Mouse (Mus musculus): ENCODE measurements around the gene Cyp2d10. TPM values are rescaled to one million over a fixed set of nuclear protein-coding genes. Genes with fewer than 3 reads are reported as not detected.

Cyp2d10 gene
- polyA plus RNA-seq, 2 experiments = not detected

GRCm38 (mm10) chr15:82382441-82382840 lies 24.6 kb downstream of the Cyp2d10 start:
- ATAC-seq (ENCODE audit: low FRiP score, low read depth) (no peak), DNase-seq (ENCODE audit: low spot score) (no peak)
- no peak for TF ChIP-seq POLR2A (IDR thresholded peaks at IDR 0.05; ENCODE audit: borderline replicate concordance, extremely low read depth, insufficient read depth, insufficient read length)
- H3K27me3 ChIP-seq (ENCODE audit: control insufficient read depth, insufficient read depth, low read length) = no peaks in the 10 kb centered on the region
- H3K4me1 ChIP-seq (ENCODE audit: control insufficient read depth, insufficient read depth, low read length) = peaks cover 3% of the 10 kb centered on the region; the same call in 1 of the 2 replicates
- H3K9me3 ChIP-seq (ENCODE audit: control insufficient read depth, low read length) = no peaks in the 10 kb centered on the region
- no peaks in the 10 kb centered on the region for H3K36me3 ChIP-seq (ENCODE audit: control insufficient read depth, insufficient read depth, low read length)
- H3K4me2 ChIP-seq (replicated peaks; ENCODE audit: low read depth, low read length, severe bottlenecking) = no peak overlapping the region
- H3K4me3 ChIP-seq (replicated peaks; ENCODE audit: low read length) = no peak overlapping the region
- 90% methylated on average over 2 of the region's 2 CpGs for WGBS
- no peak overlapping the region for H3K9ac ChIP-seq (ENCODE audit: low read depth, low read length, severe bottlenecking)
- H3K27ac ChIP-seq (replicated peaks; ENCODE audit: low read depth, low read length) = no peak overlapping the region

- Histone ChIP-seq H3K4me3 (replicated peaks; ENCODE audit: low read length) (peak overlapping the region; percentile 39), H3K4me1 (ENCODE audit: control insufficient read depth, insufficient read depth, low read length) (peaks cover 6% of the 10 kb centered on the region; the same call in 1 of the 2 replicates), H3K4me2 (replicated peaks; ENCODE audit: low read depth, low read length, severe bottlenecking) (peak overlapping the region; percentile 70), H3K36me3 (ENCODE audit: control insufficient read depth, insufficient read depth, low read length) (no peaks in the 10 kb centered on the region), H3K9ac (ENCODE audit: low read depth, low read length, severe bottlenecking) (no peak overlapping the region), H3K9me3 (ENCODE audit: control insufficient read depth, low read length) (no peaks in the 10 kb centered on the region), H3K27ac (replicated peaks; ENCODE audit: low read depth, low read length) (no peak overlapping the region), H3K27me3 (ENCODE audit: control insufficient read depth, insufficient read depth, low read length) (no peaks in the 10 kb centered on the region)
- ATAC-seq (ENCODE audit: low FRiP score, low read depth) = no peak
- 45% methylated on average over 7 of the region's 7 CpGs for WGBS
- no peak for DNase-seq (ENCODE audit: low spot score)
- no peak for TF ChIP-seq POLR2A (IDR thresholded peaks at IDR 0.05; ENCODE audit: borderline replicate concordance, extremely low read depth, insufficient read depth, insufficient read length)
Measured at GRCm38 (mm10) chr15:82380714-82381062, 26.3 kb downstream of the Cyp2d10 start.

- no peak for TF ChIP-seq POLR2A (IDR thresholded peaks at IDR 0.05; ENCODE audit: borderline replicate concordance, extremely low read depth, insufficient read depth, insufficient read length)
- ATAC-seq (ENCODE audit: low FRiP score, low read depth) = peak; percentile 81
- peak within 1 kb of the TSS; percentile 55 for H3K9ac ChIP-seq (ENCODE audit: low read depth, low read length, severe bottlenecking)
- peak; percentile 43 for DNase-seq (ENCODE audit: low spot score)
- H3K9me3 ChIP-seq (ENCODE audit: control insufficient read depth, low read length) = no peaks in the 10 kb centered on the region
- peak within 1 kb of the TSS; percentile 39 for H3K4me3 ChIP-seq (replicated peaks; ENCODE audit: low read length)
- under 1% methylated on average over 17 of the region's 24 CpGs for WGBS
- peaks cover 6% of the 10 kb centered on the region; the same call in 1 of the 2 replicates for H3K4me1 ChIP-seq (ENCODE audit: control insufficient read depth, insufficient read depth, low read length)
- H3K27me3 ChIP-seq (ENCODE audit: control insufficient read depth, insufficient read depth, low read length) = no peaks in the 10 kb centered on the region
- no peaks in the 10 kb centered on the region for H3K36me3 ChIP-seq (ENCODE audit: control insufficient read depth, insufficient read depth, low read length)
- H3K27ac ChIP-seq (replicated peaks; ENCODE audit: low read depth, low read length) = 0 out of 2 replicates have a peak within 1 kb of the TSS, but pooled peaks have one; percentile 0
- H3K4me2 ChIP-seq (replicated peaks; ENCODE audit: low read depth, low read length, severe bottlenecking) = peak within 1 kb of the TSS; percentile 70
Measured at GRCm38 (mm10) chr15:82379871-82380713, 26.9 kb downstream of the Cyp2d10 start, which contains the start of gene Cyp2d22. Gene Cyp2d22 (minus strand): TSS chr15:82380260.

GRCm38 (mm10) chr15:82379511-82379870 lies 27.5 kb downstream of the Cyp2d10 start:
- peak overlapping the region; percentile 70 for H3K4me2 ChIP-seq (replicated peaks; ENCODE audit: low read depth, low read length, severe bottlenecking)
- peaks cover 6% of the 10 kb centered on the region; the same call in 1 of the 2 replicates for H3K4me1 ChIP-seq (ENCODE audit: control insufficient read depth, insufficient read depth, low read length)
- peak overlapping the region; percentile 39 for H3K4me3 ChIP-seq (replicated peaks; ENCODE audit: low read length)
- no peaks in the 10 kb centered on the region for H3K9me3 ChIP-seq (ENCODE audit: control insufficient read depth, low read length)
- H3K9ac ChIP-seq (ENCODE audit: low read depth, low read length, severe bottlenecking) = peak overlapping the region; percentile 55
- TF ChIP-seq POLR2A (IDR thresholded peaks at IDR 0.05; ENCODE audit: borderline replicate concordance, extremely low read depth, insufficient read depth, insufficient read length) = no peak
- ATAC-seq (ENCODE audit: low FRiP score, low read depth) (no peak), DNase-seq (ENCODE audit: low spot score) (no peak)
- 0 out of 2 replicates have a peak overlapping the region, but pooled peaks have one; percentile 0 for H3K27ac ChIP-seq (replicated peaks; ENCODE audit: low read depth, low read length)
- H3K36me3 ChIP-seq (ENCODE audit: control insufficient read depth, insufficient read depth, low read length) = no peaks in the 10 kb centered on the region
- WGBS = 28% methylated on average over 7 of the region's 7 CpGs
- no peaks in the 10 kb centered on the region for H3K27me3 ChIP-seq (ENCODE audit: control insufficient read depth, insufficient read depth, low read length)

GRCm38 (mm10) chr15:82378261-82379180 lies 28.5 kb downstream of the Cyp2d10 start:
- no peaks in the 10 kb centered on the region for H3K9me3 ChIP-seq (ENCODE audit: control insufficient read depth, low read length)
- no peak overlapping the region for H3K27ac ChIP-seq (replicated peaks; ENCODE audit: low read depth, low read length)
- no peaks in the 10 kb centered on the region for H3K27me3 ChIP-seq (ENCODE audit: control insufficient read depth, insufficient read depth, low read length)
- H3K4me1 ChIP-seq (ENCODE audit: control insufficient read depth, insufficient read depth, low read length) = peaks cover 6% of the 10 kb centered on the region; the same call in 1 of the 2 replicates
- 49% methylated on average over 15 of the region's 15 CpGs for WGBS
- DNase-seq (ENCODE audit: low spot score) (no peak), ATAC-seq (ENCODE audit: low FRiP score, low read depth) (no peak)
- H3K36me3 ChIP-seq (ENCODE audit: control insufficient read depth, insufficient read depth, low read length) = no peaks in the 10 kb centered on the region
- no peak overlapping the region for H3K4me2 ChIP-seq (replicated peaks; ENCODE audit: low read depth, low read length, severe bottlenecking)
- no peak overlapping the region for H3K4me3 ChIP-seq (replicated peaks; ENCODE audit: low read length)
- H3K9ac ChIP-seq (ENCODE audit: low read depth, low read length, severe bottlenecking) = no peak overlapping the region
- no peak for TF ChIP-seq POLR2A (IDR thresholded peaks at IDR 0.05; ENCODE audit: borderline replicate concordance, extremely low read depth, insufficient read depth, insufficient read length)
